Mouse (Mus musculus): ENCODE data around the gene Sh2d2a.

- TF ChIP-seq GATA1 (IDR thresholded peaks at IDR 0.05; ENCODE audit: low read length) (no peak), TAL1 (IDR thresholded peaks at IDR 0.05; ENCODE audit: low read length) (no peak)
Measured at GRCm38 (mm10) chr3:87884708-87885251, 38.2 kb downstream of the Sh2d2a start.

Data from erythroblast, embryonic 14.5 days (primary cell).